Mouse (Mus musculus): ENCODE measurements around the gene Col16a1. TPM values are rescaled to one million over a fixed set of nuclear protein-coding genes. Genes with fewer than 3 reads are reported as not detected.

The Col16a1 gene
- polyA plus RNA-seq, 1 experiment from 2014 or later = 26.2 TPM

DNA sequence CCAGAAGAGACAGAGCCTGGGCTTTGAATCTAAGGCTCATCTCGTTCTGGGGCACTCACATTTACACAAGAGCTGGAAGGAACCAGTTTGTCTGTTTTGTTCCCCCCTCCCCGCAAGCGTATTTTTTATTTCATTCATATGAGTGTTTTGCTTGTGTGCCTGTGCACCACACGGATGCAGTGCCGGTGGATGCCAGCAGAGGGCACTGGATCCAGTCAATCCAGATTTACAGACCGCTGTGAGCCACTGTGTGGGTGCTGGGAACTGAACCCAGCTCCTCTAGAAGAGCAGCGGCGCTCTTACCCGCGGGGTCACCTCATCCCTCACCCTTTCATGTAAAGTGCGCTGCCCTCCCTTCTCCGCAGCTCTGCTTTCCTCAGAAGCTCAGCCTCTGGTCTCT lies 56.0 kb downstream of the Col16a1 start:
- peak; percentile 48 for TF ChIP-seq CTCF (IDR thresholded peaks at IDR 0.05)
- TF ChIP-seq EP300 (IDR thresholded peaks at IDR 0.05) = no peak
- no peaks in the 10 kb centered on the region for H3K9me3 ChIP-seq (ENCODE audit: low read length)
- H3K36me3 ChIP-seq (ENCODE audit: insufficient read depth, low read length) = no peaks in the 10 kb centered on the region
- H3K4me3 ChIP-seq (ENCODE audit: low read depth, low read length) = no peak overlapping the region
- no peak overlapping the region for H3K4me2 ChIP-seq (replicated peaks; ENCODE audit: low read depth, low read length)
- H3K4me1 ChIP-seq (ENCODE audit: insufficient read depth, low read depth, low read length) = peaks cover 17% of the 10 kb centered on the region; the same call in 1 of the 2 replicates
- no peak overlapping the region for H3K9ac ChIP-seq (replicated peaks; ENCODE audit: low read depth)
- DNase-seq (ENCODE audit: low spot score) (no peak), ATAC-seq (no peak)
- WGBS = 84% methylated on average over 12 of the region's 12 CpGs
- H3K27me3 ChIP-seq (replicated peaks; ENCODE audit: insufficient read depth, low read length) = no peaks in the 10 kb centered on the region
- 0 out of 2 replicates have a peak overlapping the region, but pooled peaks have one; percentile 7 for H3K27ac ChIP-seq (ENCODE audit: low read length)

DNA sequence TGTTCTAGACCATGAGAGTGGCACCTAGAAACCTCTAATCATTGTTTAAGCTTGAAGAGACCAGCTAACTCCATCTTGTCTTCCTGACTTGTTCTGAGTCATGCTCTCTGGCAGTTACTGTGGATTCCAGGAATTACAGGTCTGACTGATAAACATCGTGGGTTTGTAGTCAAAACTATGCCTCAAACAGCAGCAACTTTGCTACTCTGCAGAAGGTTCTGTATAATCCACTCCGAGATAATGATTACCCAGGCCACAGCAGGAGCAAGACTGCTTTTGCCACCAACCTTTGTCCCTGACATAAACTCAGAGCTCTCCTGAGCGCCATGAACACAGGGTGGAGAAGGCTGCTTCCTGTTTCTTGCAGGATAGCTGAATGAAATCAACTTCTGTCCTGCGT lies 56.9 kb downstream of the Col16a1 start:
- no peak overlapping the region for H3K9ac ChIP-seq (replicated peaks; ENCODE audit: low read depth)
- ATAC-seq (no peak), DNase-seq (ENCODE audit: low spot score) (peak; percentile 55)
- TF ChIP-seq CTCF (IDR thresholded peaks at IDR 0.05) = no peak
- peak; percentile 73 for TF ChIP-seq EP300 (IDR thresholded peaks at IDR 0.05)
- H3K36me3 ChIP-seq (ENCODE audit: insufficient read depth, low read length) = no peaks in the 10 kb centered on the region
- H3K27me3 ChIP-seq (replicated peaks; ENCODE audit: insufficient read depth, low read length) = no peaks in the 10 kb centered on the region
- WGBS = 52% methylated on average over 4 of the region's 4 CpGs
- H3K4me2 ChIP-seq (replicated peaks; ENCODE audit: low read depth, low read length) = no peak overlapping the region
- H3K27ac ChIP-seq (ENCODE audit: low read length) = peak overlapping the region; percentile 51; the same call in 1 of the 2 replicates
- no peaks in the 10 kb centered on the region for H3K9me3 ChIP-seq (ENCODE audit: low read length)
- H3K4me1 ChIP-seq (ENCODE audit: insufficient read depth, low read depth, low read length) = peaks cover 17% of the 10 kb centered on the region; the same call in 1 of the 2 replicates
- no peak overlapping the region for H3K4me3 ChIP-seq (ENCODE audit: low read depth, low read length)

DNA sequence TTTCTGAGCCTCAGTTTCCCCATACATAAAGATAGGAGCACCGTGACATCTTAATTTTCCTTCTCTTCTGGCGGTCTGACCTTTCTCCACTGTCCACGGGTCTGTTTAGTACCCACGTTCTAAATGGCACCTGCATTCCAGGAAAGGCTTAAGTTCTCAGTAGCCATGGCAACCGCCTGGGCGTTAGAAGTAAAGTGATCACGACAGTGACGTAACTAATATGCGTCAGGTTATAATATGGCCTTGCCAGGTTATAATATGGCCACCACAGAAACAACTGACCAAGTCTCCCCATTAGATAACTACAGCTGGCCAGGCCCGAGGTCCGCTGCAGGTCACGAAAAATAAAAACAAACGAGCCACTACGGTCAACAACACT lies 59.4 kb downstream of the Col16a1 start:
- 12% methylated on average over 14 of the region's 14 CpGs for WGBS
- Histone ChIP-seq H3K36me3 (ENCODE audit: insufficient read depth, low read length) (no peaks in the 10 kb centered on the region), H3K27me3 (replicated peaks; ENCODE audit: insufficient read depth, low read length) (no peaks in the 10 kb centered on the region), H3K4me2 (replicated peaks; ENCODE audit: low read depth, low read length) (peak overlapping the region; percentile 46; the same call in 1 of the 2 replicates), H3K9me3 (ENCODE audit: low read length) (no peaks in the 10 kb centered on the region), H3K9ac (replicated peaks; ENCODE audit: low read depth) (no peak overlapping the region), H3K27ac (ENCODE audit: low read length) (peak overlapping the region; percentile 92), H3K4me1 (ENCODE audit: insufficient read depth, low read depth, low read length) (peaks cover 12% of the 10 kb centered on the region; the same call in 1 of the 2 replicates), H3K4me3 (ENCODE audit: low read depth, low read length) (peak overlapping the region; percentile 61)
- peak; percentile 39 for ATAC-seq
- TF ChIP-seq EP300 (IDR thresholded peaks at IDR 0.05) = no peak
- no peak for TF ChIP-seq CTCF (IDR thresholded peaks at IDR 0.05)
- peak; percentile 94 for DNase-seq (ENCODE audit: low spot score)

DNA sequence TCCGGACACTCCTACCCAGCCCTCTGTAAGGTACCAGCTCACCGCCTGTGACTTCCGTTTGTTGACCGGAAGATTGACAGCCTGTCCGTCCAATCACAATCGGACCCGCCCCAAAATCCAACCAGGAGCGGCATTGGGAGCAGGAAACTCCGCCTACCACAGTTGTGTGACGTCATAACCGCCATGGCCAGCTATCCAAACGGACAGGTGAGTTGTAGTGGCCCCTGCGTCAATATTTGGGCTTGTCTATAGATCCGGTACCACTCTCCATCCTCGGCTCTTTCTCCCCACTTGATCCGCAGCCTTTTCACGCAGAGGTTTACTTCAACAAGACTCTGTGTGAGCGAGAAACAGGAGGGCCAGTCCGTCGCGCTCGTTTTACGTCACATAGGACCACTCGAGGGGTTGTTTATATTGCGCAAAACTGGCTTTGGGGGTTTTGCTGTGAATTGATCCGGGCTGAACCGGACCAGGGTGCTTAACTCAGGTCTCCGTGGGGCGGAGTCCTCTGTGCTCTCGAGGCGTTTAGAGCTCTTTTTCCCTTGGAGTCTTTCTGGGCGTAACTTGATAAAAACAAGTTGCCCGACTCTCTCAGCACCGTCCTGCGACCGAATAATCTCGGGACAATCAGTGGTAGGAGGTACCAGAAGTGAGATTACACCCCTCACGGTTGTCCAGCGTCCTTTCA lies 59.9 kb downstream of the Col16a1 start:
- H3K4me3 ChIP-seq (ENCODE audit: low read depth, low read length) = peak overlapping the region; percentile 61
- ATAC-seq (peak; percentile 87), DNase-seq (ENCODE audit: low spot score) (peak; percentile 97)
- no peaks in the 10 kb centered on the region for H3K9me3 ChIP-seq (ENCODE audit: low read length)
- H3K36me3 ChIP-seq (ENCODE audit: insufficient read depth, low read length) = no peaks in the 10 kb centered on the region; the same call in 1 of the 2 replicates
- peaks cover 18% of the 10 kb centered on the region for H3K4me1 ChIP-seq (ENCODE audit: insufficient read depth, low read depth, low read length)
- H3K4me2 ChIP-seq (replicated peaks; ENCODE audit: low read depth, low read length) = peak overlapping the region; percentile 46
- no peaks in the 10 kb centered on the region for H3K27me3 ChIP-seq (replicated peaks; ENCODE audit: insufficient read depth, low read length)
- H3K9ac ChIP-seq (replicated peaks; ENCODE audit: low read depth) = peak overlapping the region; percentile 54
- H3K27ac ChIP-seq (ENCODE audit: low read length) = peak overlapping the region; percentile 92
- TF ChIP-seq CTCF (IDR thresholded peaks at IDR 0.05) (no peak), EP300 (IDR thresholded peaks at IDR 0.05) (peak; percentile 79; the same call in 1 of the 2 replicates)
- WGBS = under 1% methylated on average over 39 of the region's 39 CpGs

DNA sequence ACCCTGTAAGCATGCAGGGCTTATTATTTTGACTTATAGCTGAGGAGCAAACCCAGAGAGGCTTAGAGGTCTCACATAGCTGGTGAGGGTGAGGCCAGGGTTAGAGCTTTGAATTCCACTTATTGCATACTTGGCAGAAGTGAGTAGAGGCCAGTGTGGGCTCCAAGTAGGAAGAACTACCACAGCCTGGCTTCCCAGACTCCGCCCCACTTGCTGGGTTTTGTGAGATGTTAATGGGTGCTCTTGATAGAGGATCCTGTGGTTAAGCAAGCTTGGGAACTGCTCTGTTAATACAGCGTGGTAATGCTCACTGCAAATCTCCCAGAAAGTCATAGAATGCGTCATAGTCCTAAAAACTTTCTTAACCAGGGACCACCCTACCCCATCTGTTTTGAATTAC lies 61.3 kb downstream of the Col16a1 start:
- WGBS = 57% methylated on average over 3 of the region's 3 CpGs
- Histone ChIP-seq H3K9ac (replicated peaks; ENCODE audit: low read depth) (no peak overlapping the region), H3K27ac (ENCODE audit: low read length) (peak overlapping the region; percentile 92), H3K4me3 (ENCODE audit: low read depth, low read length) (no peak overlapping the region), H3K27me3 (replicated peaks; ENCODE audit: insufficient read depth, low read length) (no peaks in the 10 kb centered on the region), H3K4me1 (ENCODE audit: insufficient read depth, low read depth, low read length) (peaks cover 21% of the 10 kb centered on the region), H3K9me3 (ENCODE audit: low read length) (no peaks in the 10 kb centered on the region), H3K36me3 (ENCODE audit: insufficient read depth, low read length) (no peaks in the 10 kb centered on the region; the same call in 1 of the 2 replicates), H3K4me2 (replicated peaks; ENCODE audit: low read depth, low read length) (peak overlapping the region; percentile 46)
- TF ChIP-seq EP300 (IDR thresholded peaks at IDR 0.05) (peak; percentile 76), CTCF (IDR thresholded peaks at IDR 0.05) (no peak)
- peak; percentile 90 for DNase-seq (ENCODE audit: low spot score)
- peak; percentile 65 for ATAC-seq

DNA sequence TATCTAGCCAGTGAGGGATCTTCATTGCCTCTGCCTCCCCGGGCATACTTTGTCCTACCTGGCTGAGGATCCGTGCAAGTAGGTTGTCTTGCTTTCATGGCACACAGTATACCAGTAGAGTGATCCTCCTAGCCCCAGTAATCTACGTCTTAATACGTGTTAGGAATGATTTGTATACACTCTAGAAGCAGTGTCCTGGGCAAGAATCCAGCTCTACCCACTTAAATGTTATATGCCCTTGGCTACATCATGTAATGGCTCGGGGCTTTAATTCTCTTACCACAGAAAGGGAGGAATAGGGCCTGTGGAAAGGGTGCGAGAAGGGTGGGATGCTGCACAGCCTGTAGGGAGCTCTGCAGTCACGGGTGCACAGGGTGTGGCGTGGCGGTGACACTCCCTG lies 62.0 kb downstream of the Col16a1 start:
- H3K4me2 ChIP-seq (replicated peaks; ENCODE audit: low read depth, low read length) = peak overlapping the region; percentile 22; the same call in 1 of the 2 replicates
- peak overlapping the region; percentile 92 for H3K27ac ChIP-seq (ENCODE audit: low read length)
- peaks cover 21% of the 10 kb centered on the region for H3K4me1 ChIP-seq (ENCODE audit: insufficient read depth, low read depth, low read length)
- 66% methylated on average over 9 of the region's 9 CpGs for WGBS
- TF ChIP-seq EP300 (IDR thresholded peaks at IDR 0.05) (peak; percentile 75), CTCF (IDR thresholded peaks at IDR 0.05) (no peak)
- DNase-seq (ENCODE audit: low spot score) (peak; percentile 68), ATAC-seq (peak; percentile 19)
- no peak overlapping the region for H3K4me3 ChIP-seq (ENCODE audit: low read depth, low read length)
- H3K27me3 ChIP-seq (replicated peaks; ENCODE audit: insufficient read depth, low read length) = no peaks in the 10 kb centered on the region
- no peaks in the 10 kb centered on the region; the same call in 1 of the 2 replicates for H3K36me3 ChIP-seq (ENCODE audit: insufficient read depth, low read length)
- H3K9me3 ChIP-seq (ENCODE audit: low read length) = no peaks in the 10 kb centered on the region
- H3K9ac ChIP-seq (replicated peaks; ENCODE audit: low read depth) = peak overlapping the region; percentile 12; the same call in 1 of the 2 replicates

All from lung, postnatal 0 days (tissue).